Mouse (Mus musculus) testis, adult 2 months (tissue): ENCODE measurements at regions not wholly inside any gene's neighbourhood (a gene's known extent, or its start where the extent isn't known, plus 50 kb on each side); places are given as distances from the start of the nearest gene placed in this dataset.

ENCODE experiments used
- CTCF ChIP-seq: fragments of 200-500 bp; IDR thresholded peaks from 2 replicates; pipeline ENCODE4 v1.5.1; 2012; ENCODE audit warnings: low read depth, mild to moderate bottlenecking, inconsistent platforms, low read length, moderate library complexity; ENCODE audit not compliant: control insufficient read depth, insufficient read depth, insufficient replicate concordance
- POLR2A ChIP-seq: fragments of 200-500 bp; IDR thresholded peaks from 2 replicates; pipeline ENCODE4 v1.6.1; 2012; ENCODE audit warnings: low read depth, mild to moderate bottlenecking, inconsistent platforms, low read length, moderate library complexity; ENCODE audit not compliant: control insufficient read depth

DNA sequence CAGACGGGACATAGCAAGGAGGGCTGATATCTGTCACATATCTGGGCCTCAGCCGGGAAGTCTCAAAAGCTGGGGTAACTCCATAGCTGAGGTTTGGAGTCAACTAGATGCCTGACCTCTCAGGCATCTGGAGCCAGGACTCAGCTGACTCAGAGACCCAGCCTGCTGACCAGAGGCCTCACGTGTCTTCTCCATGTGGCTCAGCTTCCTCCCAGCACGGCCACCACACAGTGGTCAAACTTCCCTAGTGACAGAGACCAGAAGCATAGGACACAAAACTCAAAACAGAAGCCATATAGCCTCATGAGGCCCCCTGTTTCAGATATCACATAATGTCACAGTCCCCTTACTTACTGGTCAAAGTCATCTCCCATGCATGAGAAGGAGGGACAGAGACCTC lies 73.1 kb downstream of the Tomm20 start:
- no peak for TF ChIP-seq POLR2A
- TF ChIP-seq CTCF = no peak
